Mouse (Mus musculus) splenic B cell, adult 2 months (primary cell): ENCODE data around the gene Ywhae.
A peak's percentile ranks its signal among the peaks of the same experiment; 100 is the strongest.
"Not testable (repeated sequence)": the region's sequence is repeated elsewhere in the genome, so short reads cannot be mapped to it uniquely, and the experiment has no call there.

Source experiments
- DNase-seq: peaks from one replicate; pipeline ENCODE4 v3.0.0-alpha.2; 2011; ENCODE audit warnings: low read depth, low spot score
- H3K27me3 ChIP-seq: 2 replicates; pipeline ENCODE4 v1.6.1; 2012; ENCODE audit warnings: mild to moderate bottlenecking, low read length, moderate library complexity, mixed read lengths; ENCODE audit not compliant: control insufficient read depth, poor library complexity, insufficient read depth, severe bottlenecking
- H3K36me3 ChIP-seq: 2 replicates; pipeline ENCODE4 v1.6.1; 2012; ENCODE audit warnings: mild to moderate bottlenecking, low read length, moderate library complexity, mixed read lengths; ENCODE audit not compliant: control insufficient read depth, poor library complexity, insufficient read depth, severe bottlenecking

Ywhae gene

GRCm38 (mm10) chr11:75722339-75722738 lies 10.3 kb upstream of the Ywhae start:
- no peaks in the 10 kb centered on the region for H3K27me3 ChIP-seq
- DNase-seq = no peak
- H3K36me3 ChIP-seq = no peaks in the 10 kb centered on the region

GRCm38 (mm10) chr11:75727168-75727567 lies 5.5 kb upstream of the Ywhae start:
- H3K27me3 ChIP-seq = no peaks in the 10 kb centered on the region
- H3K36me3 ChIP-seq = no peaks in the 10 kb centered on the region
- no peak for DNase-seq

GRCm38 (mm10) chr11:75727659-75728058 lies 5.0 kb upstream of the Ywhae start:
- H3K36me3 ChIP-seq, H3K27me3 ChIP-seq: not testable (repeated sequence)
- DNase-seq = peak; percentile 42

- Histone ChIP-seq H3K36me3 (peaks cover 2% of the 10 kb centered on the region; the same call in 1 of the 2 replicates), H3K27me3 (no peaks in the 10 kb centered on the region)
- peak; percentile 62 for DNase-seq
These were observed 715 bp downstream of the Ywhae start for GRCm38 (mm10) chr11:75733227-75733940.

GRCm38 (mm10) chr11:75735462-75736252 lies 3.0 kb downstream of the Ywhae start:
- H3K27me3 ChIP-seq = no peaks in the 10 kb centered on the region
- DNase-seq = no peak
- H3K36me3 ChIP-seq = peaks cover 2% of the 10 kb centered on the region; the same call in 1 of the 2 replicates

GRCm38 (mm10) chr11:75736978-75737377 lies 4.3 kb downstream of the Ywhae start:
- no peak for DNase-seq
- no peaks in the 10 kb centered on the region for H3K27me3 ChIP-seq
- peaks cover 2% of the 10 kb centered on the region; the same call in 1 of the 2 replicates for H3K36me3 ChIP-seq

- peak; percentile 69 for DNase-seq
- Histone ChIP-seq H3K27me3 (no peaks in the 10 kb centered on the region), H3K36me3 (peaks cover 2% of the 10 kb centered on the region; the same call in 1 of the 2 replicates)
These were observed 5.3 kb downstream of the Ywhae start for GRCm38 (mm10) chr11:75737806-75738476.

- DNase-seq = no peak
- Histone ChIP-seq H3K27me3 (no peaks in the 10 kb centered on the region), H3K36me3 (peaks cover 4% of the 10 kb centered on the region; the same call in 1 of the 2 replicates)
These were observed 5.8 kb downstream of the Ywhae start for GRCm38 (mm10) chr11:75738477-75738821.

- peaks cover 5% of the 10 kb centered on the region; the same call in 1 of the 2 replicates for H3K36me3 ChIP-seq
- no peaks in the 10 kb centered on the region for H3K27me3 ChIP-seq
- no peak for DNase-seq
These were observed 7.5 kb downstream of the Ywhae start for GRCm38 (mm10) chr11:75740204-75740603.

GRCm38 (mm10) chr11:75741615-75742014 lies 8.9 kb downstream of the Ywhae start:
- Histone ChIP-seq H3K27me3 (no peaks in the 10 kb centered on the region), H3K36me3 (peaks cover 3% of the 10 kb centered on the region; the same call in 1 of the 2 replicates)
- DNase-seq = no peak

- peaks cover 3% of the 10 kb centered on the region; the same call in 1 of the 2 replicates for H3K36me3 ChIP-seq
These were observed 12.1 kb downstream of the Ywhae start for GRCm38 (mm10) chr11:75744761-75745160.

GRCm38 (mm10) chr11:75750537-75750936 lies 17.9 kb downstream of the Ywhae start:
- DNase-seq = no peak
- peaks cover 10% of the 10 kb centered on the region; the same call in 1 of the 2 replicates for H3K36me3 ChIP-seq
- H3K27me3 ChIP-seq = no peaks in the 10 kb centered on the region

More at GRCm38 (mm10) chr11:75744761-75745160, 12.1 kb downstream of the Ywhae start:
- no peak for DNase-seq
- no peaks in the 10 kb centered on the region for H3K27me3 ChIP-seq

- Histone ChIP-seq H3K36me3 (peaks cover 10% of the 10 kb centered on the region; the same call in 1 of the 2 replicates), H3K27me3 (no peaks in the 10 kb centered on the region)
- DNase-seq = peak; percentile 34
These were observed 18.4 kb downstream of the Ywhae start for GRCm38 (mm10) chr11:75751082-75751481.

- DNase-seq = peak; percentile 35
- H3K36me3 ChIP-seq = peaks cover 20% of the 10 kb centered on the region
- H3K27me3 ChIP-seq = no peaks in the 10 kb centered on the region
These were observed 24.0 kb downstream of the Ywhae start for GRCm38 (mm10) chr11:75756687-75757086.

GRCm38 (mm10) chr11:75758553-75758952 lies 25.9 kb downstream of the Ywhae start:
- no peaks in the 10 kb centered on the region for H3K27me3 ChIP-seq
- DNase-seq = no peak
- H3K36me3 ChIP-seq = peaks cover 17% of the 10 kb centered on the region
